Comparison of ENCODE assay signal across 8 mouse cellular contexts in genomic region chr15:84313566-84313878, GRCm38 (mm10). TPM values are rescaled to one million over a fixed set of nuclear protein-coding genes. Genes with fewer than 3 reads are reported as not detected.
A peak's percentile ranks its signal among the peaks of the same experiment; 100 is the strongest.
DNase-seq lines count a peak whose midpoint lies in the region; ATAC-seq and TF ChIP-seq lines count a peak whose summit lies in the region.

No protein-coding gene starts in this region.

- TF ChIP-seq CTCF in liver, postnatal 0 days (IDR thresholded peaks at IDR 0.05; ENCODE audit: low read depth), result no peak

- no peak for DNase-seq in kidney, postnatal 36 days
- DNase-seq in embryonic facial prominence, embryonic 10.5 days (ENCODE audit: low spot score), result no peak
- no peak for DNase-seq in liver, postnatal 0 days
- DNase-seq in thymus, adult 18-20 months, result peak; percentile 72 to 81
- DNase-seq in left cerebral cortex, adult 8-10 months (ENCODE audit: low spot score in 2 of 2), result no peak
- no peak for DNase-seq in adrenal gland, adult 8-10 months
- DNase-seq in right cerebral cortex, adult 18-20 months, result no peak

- WGBS in kidney, embryonic 14.5 days, result 14% methylated on average over 9 of the region's 9 CpGs
- 29% methylated on average over 9 of the region's 9 CpGs for WGBS in embryonic facial prominence, embryonic 10.5 days
- 24% methylated on average over 9 of the region's 9 CpGs for WGBS in liver, postnatal 0 days (ENCODE audit: insufficient replicate concordance)

- H3K9ac ChIP-seq in kidney, embryonic 14.5 days (ENCODE audit: low read depth, low read length), result no peak overlapping the region
- H3K9ac ChIP-seq in liver, postnatal 0 days (replicated peaks), result 0 out of 2 replicates have a peak overlapping the region, but pooled peaks have one; percentile 30

- H3K27ac ChIP-seq in kidney, embryonic 14.5 days (ENCODE audit: low read depth, low read length), result no peak overlapping the region
- peak overlapping the region; percentile 44 for H3K27ac ChIP-seq in embryonic facial prominence, embryonic 10.5 days (replicated peaks)
- H3K27ac ChIP-seq in liver, postnatal 0 days (ENCODE audit: low read depth), result peak overlapping the region; percentile 74

- H3K4me2 ChIP-seq in kidney, embryonic 14.5 days (replicated peaks; ENCODE audit: low read depth, low read length), result no peak overlapping the region
- peak overlapping the region; percentile 30 for H3K4me2 ChIP-seq in liver, postnatal 0 days (ENCODE audit: low read depth, low read length)

- H3K9me3 ChIP-seq in kidney, embryonic 14.5 days (ENCODE audit: control insufficient read depth, low read length), result no peaks in the 10 kb centered on the region
- H3K9me3 ChIP-seq in embryonic facial prominence, embryonic 10.5 days, result no peaks in the 10 kb centered on the region
- no peaks in the 10 kb centered on the region for H3K9me3 ChIP-seq in liver, postnatal 0 days (ENCODE audit: low read length)

- H3K36me3 ChIP-seq in kidney, embryonic 14.5 days (ENCODE audit: control insufficient read depth, insufficient read depth, low read length), result no peaks in the 10 kb centered on the region
- no peaks in the 10 kb centered on the region for H3K36me3 ChIP-seq in embryonic facial prominence, embryonic 10.5 days (replicated peaks)
- 0 out of 2 replicates have a peak, but pooled peaks cover 4% of the 10 kb centered on the region for H3K36me3 ChIP-seq in liver, postnatal 0 days (replicated peaks; ENCODE audit: insufficient read depth, low read length)

- no peak for TF ChIP-seq EP300 in liver, postnatal 0 days (IDR thresholded peaks at IDR 0.05; ENCODE audit: low read depth)

- ATAC-seq in kidney, embryonic 14.5 days (ENCODE audit: low FRiP score, low TSS enrichment), result peak; percentile 25; the same call in 1 of the 2 replicates
- ATAC-seq in liver, postnatal 0 days, result peak; percentile 49

- H3K4me1 ChIP-seq in kidney, embryonic 14.5 days (ENCODE audit: control insufficient read depth, insufficient read depth, low read length), result peaks cover 32% of the 10 kb centered on the region
- H3K4me1 ChIP-seq in embryonic facial prominence, embryonic 10.5 days, result peaks cover 57% of the 10 kb centered on the region
- H3K4me1 ChIP-seq in liver, postnatal 0 days (ENCODE audit: insufficient read depth), result peaks cover 40% of the 10 kb centered on the region

- no peaks in the 10 kb centered on the region for H3K27me3 ChIP-seq in kidney, embryonic 14.5 days (ENCODE audit: control insufficient read depth, insufficient read depth, low read length)
- peaks cover 16% of the 10 kb centered on the region for H3K27me3 ChIP-seq in embryonic facial prominence, embryonic 10.5 days (replicated peaks; ENCODE audit: low read depth, poor library complexity, severe bottlenecking)
- no peaks in the 10 kb centered on the region for H3K27me3 ChIP-seq in liver, postnatal 0 days (ENCODE audit: insufficient read depth, low read length)

- no peak overlapping the region for H3K4me3 ChIP-seq in kidney, embryonic 14.5 days (ENCODE audit: low read length)
- no peak overlapping the region for H3K4me3 ChIP-seq in embryonic facial prominence, embryonic 10.5 days
- no peak overlapping the region for H3K4me3 ChIP-seq in liver, postnatal 0 days (ENCODE audit: low read depth, low read length)

RNA-seq across cellular contexts. Expression of gene Parvg, which starts 10.3 kb away (rescaled TPM):
- 0.70 and 0.94 TPM in 2 replicates for polyA plus RNA-seq in kidney, embryonic 14.5 days (2014; fragmentation: Nextera tagmentation; extraction: Ambion mirVana)
- polyA plus RNA-seq in embryonic facial prominence, embryonic 10.5 days (2016; fragmentation: Nextera tagmentation; extraction: Ambion mirVana), result 0.70 and 1.0 TPM in 2 replicates
- polyA plus RNA-seq in liver, postnatal 0 days (2015; fragmentation: Nextera tagmentation; extraction: Ambion mirVana), result 11.9 and 13.4 TPM in 2 replicates
- 10 to 100 TPM in 2 of 4 experiments, 1 to 10 TPM in 2; 7.8 to 14.1 (median 10.4) TPM for total RNA-seq in left cerebral cortex, adult 8-10 months (2022)
- total RNA-seq in adrenal gland, adult 8-10 months (2022), result 1 to 10 TPM; 3.1 to 9.0 (median 5.0) TPM

Comparison
In these comparisons a context has a peak if more than half of its experiments do, and no peak if none do; other contexts are left out.
1. DNase-seq: peak in thymus, adult 18-20 months (2 of 2); none in kidney, postnatal 36 days (0 of 2), embryonic facial prominence, embryonic 10.5 days (single experiment), liver, postnatal 0 days (single experiment), left cerebral cortex, adult 8-10 months (0 of 2), adrenal gland, adult 8-10 months (single experiment) and right cerebral cortex, adult 18-20 months (single experiment).